Mouse (Mus musculus): ENCODE measurements around the gene Gad1.
A peak's percentile ranks its signal among the peaks of the same experiment; 100 is the strongest.

Gene Gad1

DNA sequence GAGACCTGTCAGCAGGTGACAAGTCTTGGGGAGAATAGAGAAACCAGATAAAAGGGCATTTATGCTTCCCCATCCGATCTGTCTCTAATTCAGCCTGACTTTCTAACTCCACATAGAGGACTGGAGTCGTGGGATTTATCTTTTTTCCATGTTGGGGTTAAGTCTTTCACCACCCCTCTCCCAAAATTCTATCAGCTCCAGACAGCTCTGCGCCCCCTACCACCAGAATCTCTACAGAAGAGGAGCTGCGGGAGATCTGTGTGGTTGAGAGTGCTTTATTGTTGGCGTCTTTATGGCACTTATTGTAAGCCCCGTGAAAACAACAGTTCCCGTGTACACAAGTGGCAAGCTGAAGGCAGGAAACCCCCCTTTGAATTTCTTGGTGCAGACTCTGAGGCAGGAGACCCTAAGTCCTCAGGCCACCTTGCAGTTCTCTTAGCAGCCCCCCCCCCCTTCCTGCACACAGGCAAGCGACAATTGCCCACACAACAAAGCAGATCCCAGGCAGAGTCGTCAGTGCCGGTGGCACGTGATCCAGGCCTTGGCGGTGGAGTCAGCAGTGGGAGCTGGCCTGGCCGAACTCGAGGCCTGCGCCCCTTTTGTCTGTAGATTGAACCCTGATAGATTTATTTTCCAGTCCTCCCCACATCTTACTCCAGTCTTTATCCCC is 11.9 kb downstream of the Gad1 start:
- DNase-seq (ENCODE audit: low spot score) = no peak

- DNase-seq (ENCODE audit: low spot score) = no peak
Measured at GRCm38 (mm10) chr2:70565651-70566602, 13.1 kb downstream of the Gad1 start.

GRCm38 (mm10) chr2:70566603-70566981 is 13.7 kb downstream of the Gad1 start:
- no peak for DNase-seq (ENCODE audit: low spot score)

- no peak for DNase-seq (ENCODE audit: low spot score)
Measured at GRCm38 (mm10) chr2:70567071-70567681, 14.3 kb downstream of the Gad1 start.

DNA sequence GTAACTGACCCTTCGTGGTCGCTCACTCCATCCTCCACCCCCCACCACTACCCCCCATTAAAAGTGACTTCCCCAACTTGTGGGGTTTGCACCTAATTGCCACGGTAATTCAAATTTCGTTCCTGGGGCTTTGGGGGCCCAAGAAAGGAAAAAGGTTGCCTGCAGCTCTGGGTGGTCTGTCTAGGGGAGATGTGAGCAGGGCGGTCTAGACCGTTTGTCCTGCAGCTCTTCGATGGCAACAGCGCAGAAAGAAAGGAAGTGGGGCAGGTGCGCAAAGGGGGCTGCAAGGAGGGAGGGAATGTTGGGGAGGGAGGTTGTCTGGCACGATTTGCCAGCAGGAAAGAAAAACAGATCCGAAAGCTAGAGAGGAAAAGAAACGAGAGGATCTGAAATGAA is 14.8 kb downstream of the Gad1 start:
- no peak for DNase-seq (ENCODE audit: low spot score)

GRCm38 (mm10) chr2:70568198-70568941 is 15.5 kb downstream of the Gad1 start:
- no peak for DNase-seq (ENCODE audit: low spot score)

GRCm38 (mm10) chr2:70571698-70572097 is 18.8 kb downstream of the Gad1 start:
- no peak for DNase-seq (ENCODE audit: low spot score)

- no peak for DNase-seq (ENCODE audit: low spot score)
Measured at GRCm38 (mm10) chr2:70572251-70572650, 19.4 kb downstream of the Gad1 start.

GRCm38 (mm10) chr2:70573544-70574210 is 20.8 kb downstream of the Gad1 start:
- no peak for DNase-seq (ENCODE audit: low spot score)

GRCm38 (mm10) chr2:70588200-70588599 is 35.3 kb downstream of the Gad1 start:
- DNase-seq (ENCODE audit: low spot score) = no peak

- DNase-seq (ENCODE audit: low spot score) = peak; percentile 41
Measured at GRCm38 (mm10) chr2:70592432-70592831, 39.6 kb downstream of the Gad1 start.

DNA sequence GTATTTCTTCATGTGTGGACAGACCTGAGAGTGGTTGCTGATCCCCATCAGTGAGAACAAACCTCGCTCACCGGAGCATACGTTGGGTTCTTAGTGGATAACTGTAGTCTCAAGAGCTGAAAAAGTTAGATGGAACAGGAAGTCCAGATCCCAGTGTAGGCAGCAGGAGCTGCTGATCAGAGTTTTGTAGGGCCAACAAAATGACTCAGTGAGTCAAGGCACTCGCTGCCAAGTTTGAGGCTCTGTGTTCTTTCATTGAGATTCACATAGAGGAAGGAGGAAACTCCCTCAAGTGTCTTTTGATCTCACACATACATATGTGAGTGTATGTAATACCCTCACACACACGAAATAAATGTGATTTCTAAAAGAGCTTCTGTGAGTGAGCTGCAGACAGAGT is 40.8 kb downstream of the Gad1 start:
- DNase-seq (ENCODE audit: low spot score) = no peak

GRCm38 (mm10) chr2:70595896-70596295 is 43.0 kb downstream of the Gad1 start:
- DNase-seq (ENCODE audit: low spot score) = no peak

GRCm38 (mm10) chr2:70609769-70610168 is 56.9 kb downstream of the Gad1 start:
- no peak for DNase-seq (ENCODE audit: low spot score)

- no peak for DNase-seq (ENCODE audit: low spot score)
Measured at GRCm38 (mm10) chr2:70614745-70615351, 62.0 kb downstream of the Gad1 start.

GRCm38 (mm10) chr2:70616076-70616475 is 63.2 kb downstream of the Gad1 start:
- DNase-seq (ENCODE audit: low spot score) = no peak

DNA sequence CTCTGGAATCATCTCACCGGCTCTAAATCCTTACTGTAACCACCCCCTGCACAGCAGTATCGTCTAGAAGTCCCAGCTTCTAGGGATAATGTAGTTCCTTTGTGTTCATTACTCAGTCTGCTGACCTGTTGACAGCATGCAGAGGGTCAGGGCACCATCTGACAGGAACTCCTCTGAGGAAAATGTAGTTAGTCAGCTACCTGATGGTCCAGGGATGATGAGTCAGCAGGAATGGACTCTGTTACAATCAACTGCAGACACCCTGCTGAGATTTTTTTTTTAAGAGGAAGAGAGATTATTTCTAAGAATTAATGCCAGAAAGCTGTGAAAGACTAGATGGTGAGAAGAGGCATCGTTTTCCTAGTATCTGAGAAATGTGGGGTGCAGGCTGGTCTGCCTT is 63.7 kb downstream of the Gad1 start:
- no peak for DNase-seq (ENCODE audit: low spot score)

GRCm38 (mm10) chr2:70619232-70619835 is 66.5 kb downstream of the Gad1 start:
- no peak for DNase-seq (ENCODE audit: low spot score)

DNA sequence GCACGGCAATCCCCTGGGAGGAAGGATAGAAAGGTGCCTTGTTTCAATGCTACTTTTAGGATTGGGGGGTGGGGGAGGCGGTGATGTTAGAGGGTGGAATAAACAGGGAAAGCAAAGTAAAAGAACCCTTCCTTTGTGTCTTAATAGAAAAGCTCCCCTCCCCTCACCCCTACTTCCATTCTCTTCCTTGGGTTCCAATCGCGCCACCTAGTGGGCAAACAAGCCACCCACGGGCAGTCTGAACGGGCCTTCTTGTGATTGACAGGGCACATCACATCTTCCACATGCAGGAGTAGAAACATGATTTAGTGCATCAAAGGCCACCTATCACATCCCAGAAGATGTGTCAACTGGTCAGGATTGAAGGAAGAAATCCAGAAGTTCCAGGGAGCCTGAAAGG is 67.4 kb downstream of the Gad1 start:
- peak; percentile 34 for DNase-seq (ENCODE audit: low spot score)

GRCm38 (mm10) chr2:70622244-70622643 is 69.4 kb downstream of the Gad1 start:
- no peak for DNase-seq (ENCODE audit: low spot score)

DNA sequence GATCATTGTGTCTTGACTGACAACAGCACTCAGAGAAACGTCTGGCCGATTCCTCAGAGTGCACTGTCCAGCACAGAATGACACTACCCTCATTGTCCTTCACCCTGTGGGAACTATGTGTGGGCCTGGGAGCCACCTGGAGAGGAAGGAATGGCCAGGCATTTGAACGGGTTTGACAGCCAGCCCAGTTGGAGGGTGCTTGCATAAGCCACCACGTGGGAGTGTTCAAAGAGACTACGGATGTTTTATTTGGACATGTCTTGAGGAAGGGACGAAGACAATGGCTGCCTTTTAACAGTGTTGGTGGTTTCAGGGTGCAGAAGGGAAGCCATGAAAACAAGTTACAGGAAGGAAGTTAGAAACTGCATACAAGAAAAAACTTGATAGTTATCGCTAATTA is 72.9 kb downstream of the Gad1 start:
- no peak for DNase-seq (ENCODE audit: low spot score)

Measured in left cerebral cortex, adult 11 months (tissue).